Mouse (Mus musculus): ENCODE results near the gene Raly.

Gene Raly

GRCm38 (mm10) chr2:154782856-154783650 is 7.8 kb upstream of the Raly start:
- DNase-seq (ENCODE audit: low spot score), result no peak

- DNase-seq (ENCODE audit: low spot score), result no peak
These were observed 5.6 kb upstream of the Raly start for GRCm38 (mm10) chr2:154785284-154785683.

- DNase-seq (ENCODE audit: low spot score), result no peak
These were observed 4.7 kb upstream of the Raly start for GRCm38 (mm10) chr2:154786187-154786586.

GRCm38 (mm10) chr2:154786776-154787175 is 4.1 kb upstream of the Raly start:
- no peak for DNase-seq (ENCODE audit: low spot score)

- no peak for DNase-seq (ENCODE audit: low spot score)
These were observed 1.5 kb upstream of the Raly start for GRCm38 (mm10) chr2:154789381-154789780.

GRCm38 (mm10) chr2:154789977-154790655 is 780 bp upstream of the Raly start:
- DNase-seq (ENCODE audit: low spot score), result no peak

GRCm38 (mm10) chr2:154791661-154792642 is 1.1 kb downstream of the Raly start:
- peak; percentile 82 for DNase-seq (ENCODE audit: low spot score)

- no peak for DNase-seq (ENCODE audit: low spot score)
These were observed 12.5 kb downstream of the Raly start for GRCm38 (mm10) chr2:154803372-154803771.

GRCm38 (mm10) chr2:154803845-154804244 is 12.9 kb downstream of the Raly start:
- DNase-seq (ENCODE audit: low spot score), result no peak

GRCm38 (mm10) chr2:154807689-154808088 is 16.8 kb downstream of the Raly start:
- no peak for DNase-seq (ENCODE audit: low spot score)

- DNase-seq (ENCODE audit: low spot score), result peak; percentile 28
These were observed 18.3 kb downstream of the Raly start for GRCm38 (mm10) chr2:154809107-154809762.

GRCm38 (mm10) chr2:154810821-154811220 is 19.9 kb downstream of the Raly start:
- no peak for DNase-seq (ENCODE audit: low spot score)

GRCm38 (mm10) chr2:154813426-154813825 is 22.5 kb downstream of the Raly start:
- DNase-seq (ENCODE audit: low spot score), result no peak

GRCm38 (mm10) chr2:154817089-154817488 is 26.2 kb downstream of the Raly start:
- DNase-seq (ENCODE audit: low spot score), result no peak

GRCm38 (mm10) chr2:154817788-154818187 is 26.9 kb downstream of the Raly start:
- DNase-seq (ENCODE audit: low spot score), result peak; percentile 40

GRCm38 (mm10) chr2:154818599-154818998 is 27.7 kb downstream of the Raly start:
- no peak for DNase-seq (ENCODE audit: low spot score)

GRCm38 (mm10) chr2:154820346-154820745 is 29.4 kb downstream of the Raly start:
- DNase-seq (ENCODE audit: low spot score), result no peak

GRCm38 (mm10) chr2:154826054-154826538 is 35.2 kb downstream of the Raly start:
- DNase-seq (ENCODE audit: low spot score), result no peak

- DNase-seq (ENCODE audit: low spot score), result no peak
These were observed 36.6 kb downstream of the Raly start for GRCm38 (mm10) chr2:154827521-154827920.

- no peak for DNase-seq (ENCODE audit: low spot score)
These were observed 41.6 kb downstream of the Raly start for GRCm38 (mm10) chr2:154832471-154832870.

- DNase-seq (ENCODE audit: low spot score), result no peak
These were observed 43.4 kb downstream of the Raly start for GRCm38 (mm10) chr2:154834149-154834865.
